Mouse (Mus musculus): Measurements from ENCODE around the gene Sox18. TPM values are rescaled to one million over a fixed set of nuclear protein-coding genes. Genes with fewer than 3 reads are reported as not detected.

The Sox18 gene
- total RNA-seq (2015; ENCODE audit: low replicate concordance), result not detected in 2 replicates
- total RNA-seq (2017; ENCODE audit: low replicate concordance), result not detected in 2 replicates

DNA sequence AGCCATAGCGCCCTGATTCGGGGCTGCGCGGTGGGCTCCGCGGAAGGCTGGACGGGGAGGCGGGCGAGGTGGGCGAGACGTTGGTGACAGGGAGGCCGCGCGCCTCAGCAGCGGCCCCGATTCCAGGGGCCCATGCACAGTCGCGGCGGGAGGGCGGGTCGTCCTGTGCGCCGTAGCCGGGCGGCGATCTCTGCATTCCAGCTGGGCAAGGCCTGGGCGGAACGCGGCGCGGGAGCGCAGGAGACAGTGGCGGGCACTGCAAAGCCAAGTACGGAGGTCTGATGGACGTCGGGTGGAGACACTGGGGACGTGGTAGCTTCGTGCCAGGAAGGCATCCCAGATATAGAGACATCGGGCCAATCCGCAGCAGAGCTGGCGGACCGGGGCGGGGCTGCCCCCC lies at the start of gene Sox18:
Gene Sox18, minus strand, starts transcription at position 315 of the 400 bp plus-strand sequence.
- ATAC-seq (replicated peaks; ENCODE audit: low FRiP score, poor library complexity, severe bottlenecking), result no peak

DNA sequence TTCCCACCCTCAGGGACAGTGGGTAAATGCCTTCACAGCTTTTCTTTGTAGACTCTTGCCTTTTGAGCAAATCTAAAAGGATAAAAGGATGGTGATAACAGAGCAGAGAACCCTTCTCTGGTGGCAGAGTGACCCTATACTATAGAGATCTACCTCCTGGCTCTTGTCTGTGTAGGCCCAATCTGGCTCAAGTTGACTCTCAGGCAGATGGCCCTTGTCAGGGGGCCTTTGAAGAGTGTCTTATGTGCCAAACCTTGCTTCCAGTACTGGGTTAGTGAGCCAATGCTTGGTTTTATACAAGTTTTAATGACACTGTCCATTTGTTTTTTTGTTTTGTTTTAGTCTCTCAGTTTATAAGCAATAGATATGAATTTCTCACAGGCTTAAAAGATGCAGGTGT lies 49.8 kb upstream of the Sox18 start:
- ATAC-seq (replicated peaks; ENCODE audit: low FRiP score, poor library complexity, severe bottlenecking), result no peak

DNA sequence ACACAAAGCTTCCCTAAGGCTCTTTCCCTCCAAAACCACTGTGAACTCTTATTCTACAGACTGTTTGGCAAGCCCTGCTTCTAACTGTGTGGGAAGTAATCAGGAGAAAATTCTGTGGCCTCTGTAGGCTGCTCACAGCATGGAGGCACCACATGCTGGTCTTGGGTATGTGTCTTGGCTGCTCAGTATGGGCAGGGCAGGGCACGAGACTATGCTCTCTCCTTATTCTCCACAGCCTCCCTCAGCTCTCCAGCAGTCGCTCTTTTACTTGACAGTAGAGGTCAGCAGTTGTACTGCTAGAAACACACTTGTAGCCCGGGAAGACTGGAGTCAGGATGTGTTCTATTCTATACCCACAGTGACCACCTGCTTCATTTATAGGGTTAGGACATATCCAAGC lies 48.6 kb upstream of the Sox18 start:
- ATAC-seq (replicated peaks; ENCODE audit: low FRiP score, poor library complexity, severe bottlenecking), result no peak

DNA sequence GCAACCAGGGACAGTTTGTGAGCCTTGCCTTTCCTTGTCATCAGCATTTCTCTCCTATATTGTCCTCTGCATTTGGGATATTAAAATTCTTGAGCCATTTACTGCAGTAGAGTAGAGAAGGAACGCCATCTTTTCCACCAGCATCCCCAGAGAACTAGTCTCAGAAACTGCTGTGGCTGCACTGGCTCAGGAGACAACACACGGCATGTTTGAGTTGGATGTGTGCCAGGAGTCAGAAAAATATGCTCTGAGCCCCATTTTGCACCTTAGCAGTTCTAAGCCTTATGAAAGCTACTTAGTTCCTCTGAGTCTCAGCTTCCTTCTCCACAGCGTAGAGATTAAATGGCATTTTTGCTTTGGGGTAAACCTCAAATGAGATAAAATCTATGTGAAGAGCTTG lies 45.6 kb upstream of the Sox18 start:
- ATAC-seq (replicated peaks; ENCODE audit: low FRiP score, poor library complexity, severe bottlenecking), result no peak

DNA sequence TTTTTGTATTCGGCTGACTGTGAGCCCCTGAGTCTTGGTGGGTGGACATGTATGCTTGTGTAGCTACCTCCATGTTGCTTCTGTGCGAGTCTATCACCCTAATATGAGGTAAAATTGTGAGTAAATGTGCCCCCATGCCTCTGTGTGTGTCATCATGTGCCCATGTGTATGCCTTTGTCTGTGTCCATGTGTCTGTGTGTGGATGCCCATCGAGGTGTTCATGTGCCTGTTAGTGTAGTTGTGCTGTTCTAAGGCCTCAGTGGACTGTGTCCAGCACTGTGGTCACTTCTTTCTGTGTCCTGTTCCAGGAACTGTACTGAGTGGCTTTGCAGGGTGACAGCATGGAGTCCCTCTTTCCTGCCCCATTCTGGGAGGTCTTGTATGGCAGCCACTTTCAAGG lies 43.9 kb upstream of the Sox18 start:
- ATAC-seq (replicated peaks; ENCODE audit: low FRiP score, poor library complexity, severe bottlenecking), result no peak

DNA sequence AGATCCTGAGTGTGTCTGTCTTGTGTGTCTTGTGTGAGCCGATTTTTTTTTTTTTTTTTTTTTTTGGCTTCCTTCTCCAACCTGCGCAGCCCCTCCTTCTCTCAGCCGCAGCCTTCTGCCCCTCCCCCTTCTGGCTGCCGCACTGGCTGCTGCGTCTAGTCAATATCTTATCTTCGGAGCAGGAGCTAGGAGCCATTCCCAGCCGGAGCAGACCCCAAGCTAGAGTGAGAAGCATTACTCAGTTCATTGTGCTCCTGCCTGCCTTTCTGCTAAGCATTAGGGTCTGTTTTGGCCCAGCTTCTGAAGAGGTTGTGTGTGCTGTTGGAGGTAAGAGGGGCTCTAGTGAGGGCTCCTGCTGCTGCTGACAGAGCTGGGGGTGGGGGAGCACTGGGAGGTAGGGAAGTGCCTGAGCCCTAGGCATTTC lies 43.5 kb upstream of the Sox18 start, which contains the start of gene Oprl1:
Gene Oprl1, plus strand, starts transcription at position 114 of the 424 bp plus-strand sequence.
- ATAC-seq (replicated peaks; ENCODE audit: low FRiP score, poor library complexity, severe bottlenecking), result no peak

DNA sequence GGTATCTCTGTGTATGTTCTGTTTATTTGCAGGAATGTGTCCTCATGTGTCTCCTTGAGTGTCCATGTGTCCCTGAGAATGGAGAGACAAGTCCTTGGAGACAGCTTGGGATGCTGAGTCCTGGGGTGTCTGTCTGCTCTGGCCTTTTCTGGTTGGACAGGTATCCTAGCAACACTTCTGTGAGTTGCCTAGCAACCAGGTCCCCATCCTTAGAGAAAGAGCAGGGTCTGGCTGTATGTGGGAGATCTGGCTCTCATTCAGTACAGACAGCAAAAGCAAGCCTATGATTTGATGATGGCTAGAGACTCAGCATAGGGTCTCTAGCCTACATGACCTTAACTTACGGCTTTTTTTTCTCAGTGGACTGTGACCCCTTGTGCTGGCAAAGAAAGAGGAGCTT lies 42.3 kb upstream of the Sox18 start:
- ATAC-seq (replicated peaks; ENCODE audit: low FRiP score, poor library complexity, severe bottlenecking), result no peak

DNA sequence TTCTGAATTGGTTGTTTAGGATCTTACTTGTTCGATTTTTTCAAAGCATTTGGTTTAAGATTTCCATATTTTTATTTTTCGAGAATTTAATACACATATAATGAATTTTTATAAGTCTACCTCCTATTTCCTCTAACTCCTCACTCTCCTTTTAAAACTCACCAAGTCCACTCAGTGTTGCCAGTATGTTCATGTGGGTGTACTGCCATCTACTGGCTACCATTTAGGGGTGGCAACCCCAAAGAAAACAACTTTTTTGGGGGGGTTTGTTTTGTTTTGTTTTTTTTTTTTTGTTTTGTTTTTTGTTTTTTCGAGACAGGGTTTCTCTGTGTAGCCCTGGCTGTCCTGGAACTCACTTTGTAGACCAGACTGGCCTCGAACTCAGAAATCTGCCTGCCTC lies 35.2 kb upstream of the Sox18 start:
- no peak for ATAC-seq (replicated peaks; ENCODE audit: low FRiP score, poor library complexity, severe bottlenecking)

DNA sequence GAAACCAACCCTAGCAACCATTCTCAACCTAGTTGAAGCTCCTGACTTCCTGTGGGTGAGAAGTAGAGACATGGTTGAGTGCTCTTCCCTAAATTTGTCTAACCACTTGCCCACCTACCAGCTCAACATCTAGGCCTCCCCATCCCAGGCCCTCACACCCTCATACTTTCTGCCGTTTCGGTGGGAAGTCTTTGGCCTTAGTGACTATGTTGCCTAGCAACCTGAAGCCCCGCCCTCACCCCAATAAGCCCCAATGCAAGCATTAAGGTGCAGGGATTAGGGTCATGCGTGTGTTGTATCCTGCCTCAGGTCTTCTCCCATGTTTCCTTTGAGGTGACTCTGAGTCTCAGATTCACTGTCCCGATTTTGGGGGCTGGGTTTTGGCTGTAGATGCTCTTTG lies 26.8 kb upstream of the Sox18 start, which contains the start of gene Lkaaear1:
Gene Lkaaear1, minus strand, starts transcription at position 202 of the 400 bp plus-strand sequence.
- no peak for ATAC-seq (replicated peaks; ENCODE audit: low FRiP score, poor library complexity, severe bottlenecking)

DNA sequence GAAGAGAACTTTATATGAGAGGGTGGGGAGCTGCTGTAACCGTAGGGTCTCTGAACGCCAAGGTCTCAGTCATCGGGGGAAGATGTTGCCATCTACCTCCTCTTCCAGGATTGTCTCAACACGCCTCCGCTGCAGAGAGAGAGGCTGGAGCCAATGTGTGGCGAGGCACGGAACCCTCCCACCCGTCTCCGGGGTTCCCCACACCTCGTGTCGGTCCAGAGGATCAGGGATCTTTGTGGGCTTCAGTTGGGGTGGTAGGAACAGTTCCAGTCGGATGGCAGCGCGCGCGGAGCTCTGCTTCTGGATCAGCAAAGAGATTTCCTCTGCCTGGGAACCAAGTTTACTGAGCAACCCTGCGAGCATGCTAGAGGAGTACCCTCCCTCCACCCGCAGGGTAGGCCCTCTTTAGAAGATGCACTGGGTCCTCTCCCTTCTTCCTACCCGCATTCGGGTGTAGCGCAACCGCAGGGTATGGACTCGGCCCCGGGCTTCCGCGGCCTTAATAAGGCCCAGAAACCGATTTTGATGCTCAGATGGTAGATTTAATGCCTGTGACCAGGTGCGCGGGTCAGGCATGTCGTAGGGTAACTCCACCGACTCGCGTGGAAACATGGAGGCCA lies 25.5 kb upstream of the Sox18 start:
- ATAC-seq (replicated peaks; ENCODE audit: low FRiP score, poor library complexity, severe bottlenecking), result no peak

DNA sequence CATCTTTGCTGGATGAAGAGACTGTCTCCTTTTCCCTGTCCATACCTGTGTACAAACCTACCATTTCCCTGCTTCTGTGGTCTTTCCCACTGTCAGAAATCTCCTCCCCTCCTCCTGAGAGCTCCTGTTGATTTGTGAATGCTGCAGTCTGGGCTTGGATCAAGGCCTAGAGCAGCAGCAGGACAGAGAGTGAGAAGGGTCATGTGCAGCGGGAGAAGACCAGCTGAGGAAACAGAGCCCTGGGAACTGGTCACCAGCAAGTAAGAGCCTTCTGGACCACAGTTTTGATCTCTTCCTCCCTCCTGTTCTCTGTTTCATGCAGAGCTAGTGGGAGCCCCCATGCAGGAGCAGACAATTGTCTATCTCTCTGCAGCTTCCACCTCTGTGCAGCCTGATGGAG lies 24.3 kb upstream of the Sox18 start:
- no peak for ATAC-seq (replicated peaks; ENCODE audit: low FRiP score, poor library complexity, severe bottlenecking)

DNA sequence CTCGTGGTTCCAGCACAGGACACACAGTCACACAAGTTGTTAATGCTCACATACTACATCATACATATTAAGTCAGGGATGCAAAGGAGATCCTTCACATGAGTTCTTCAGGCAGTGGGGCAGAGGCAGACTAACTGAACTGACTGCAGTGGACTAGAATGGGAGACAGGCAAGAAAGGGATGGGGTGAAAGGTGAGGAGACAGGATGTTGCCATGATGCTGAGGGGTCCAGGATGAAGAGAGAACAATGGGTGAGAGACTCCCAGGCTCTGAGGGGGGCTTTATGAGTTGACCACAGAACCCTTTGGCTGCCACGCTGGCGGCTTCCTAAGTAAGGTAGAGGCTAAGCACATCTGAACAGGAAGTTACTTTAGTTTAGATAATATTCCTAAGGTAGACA lies 23.1 kb upstream of the Sox18 start:
- no peak for ATAC-seq (replicated peaks; ENCODE audit: low FRiP score, poor library complexity, severe bottlenecking)

DNA sequence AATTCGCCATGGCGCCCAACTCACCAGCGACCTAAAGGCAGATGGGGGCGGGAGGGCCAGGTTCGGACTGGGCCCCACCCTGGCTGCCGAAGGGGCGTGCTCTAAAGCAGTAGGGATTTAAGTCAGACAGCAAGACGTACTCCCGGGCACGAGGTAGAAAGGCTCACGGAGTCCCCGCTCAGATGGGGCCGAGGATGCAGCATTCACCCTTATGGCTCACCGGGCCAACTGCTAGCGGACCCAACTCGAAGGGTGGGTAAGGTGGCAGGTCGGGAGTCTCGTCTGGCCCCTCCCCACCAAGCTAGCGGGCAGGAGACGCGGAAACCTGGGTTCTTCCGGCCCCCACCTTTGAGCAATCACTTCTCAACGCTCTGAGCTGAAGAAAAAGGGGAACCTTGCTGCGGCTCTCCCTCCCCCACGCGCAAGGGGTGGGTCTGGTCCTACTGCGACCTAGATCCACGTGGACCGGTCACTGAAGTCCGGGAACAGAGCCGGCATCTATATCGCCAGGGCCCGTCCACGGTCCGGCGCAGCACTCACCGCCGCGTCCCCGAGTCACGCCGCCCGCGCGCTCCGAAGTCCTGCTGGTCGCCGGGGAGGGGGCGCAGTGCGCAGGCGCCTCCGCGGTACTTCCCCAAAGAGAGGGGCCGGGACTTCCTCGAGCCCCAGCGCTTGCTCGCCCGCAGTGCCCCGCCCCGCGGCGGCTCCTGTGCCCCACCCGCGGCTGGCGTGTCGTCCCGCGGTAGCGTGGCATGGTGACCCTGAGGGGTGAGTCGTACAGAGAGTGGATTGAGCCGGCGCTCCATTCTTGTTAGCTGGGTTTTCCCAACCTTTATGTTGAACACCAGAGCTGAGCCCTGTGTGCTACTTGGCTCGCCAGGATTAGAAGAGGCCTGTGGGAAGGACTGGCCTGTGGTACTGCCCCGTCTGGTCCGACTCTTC lies 22.2 kb upstream of the Sox18 start, which contains the start of gene Rgs19:
Gene Rgs19, minus strand, starts transcription at position 639 of the 942 bp plus-strand sequence.
- ATAC-seq (replicated peaks; ENCODE audit: low FRiP score, poor library complexity, severe bottlenecking), result no peak

DNA sequence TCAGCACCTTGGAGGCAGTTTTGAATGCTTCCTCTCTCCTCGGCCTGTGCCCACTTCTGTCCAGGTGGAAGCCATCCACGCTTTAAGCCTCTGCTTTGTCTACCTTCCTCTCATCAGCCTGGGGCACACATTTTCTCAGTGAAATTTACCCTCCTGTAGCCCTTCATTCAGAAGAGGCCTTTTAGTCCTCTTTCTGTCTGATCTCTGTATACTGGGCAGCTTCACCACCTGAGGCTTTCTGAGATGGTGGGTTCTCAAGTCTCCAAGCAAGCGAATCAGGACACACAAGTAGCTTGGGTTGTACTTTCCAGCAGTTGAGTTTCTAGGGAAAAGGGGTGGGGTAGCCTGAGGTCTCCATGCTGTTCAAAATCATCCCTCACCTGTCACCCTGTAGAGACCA lies 20.9 kb upstream of the Sox18 start:
- ATAC-seq (replicated peaks; ENCODE audit: low FRiP score, poor library complexity, severe bottlenecking), result no peak

DNA sequence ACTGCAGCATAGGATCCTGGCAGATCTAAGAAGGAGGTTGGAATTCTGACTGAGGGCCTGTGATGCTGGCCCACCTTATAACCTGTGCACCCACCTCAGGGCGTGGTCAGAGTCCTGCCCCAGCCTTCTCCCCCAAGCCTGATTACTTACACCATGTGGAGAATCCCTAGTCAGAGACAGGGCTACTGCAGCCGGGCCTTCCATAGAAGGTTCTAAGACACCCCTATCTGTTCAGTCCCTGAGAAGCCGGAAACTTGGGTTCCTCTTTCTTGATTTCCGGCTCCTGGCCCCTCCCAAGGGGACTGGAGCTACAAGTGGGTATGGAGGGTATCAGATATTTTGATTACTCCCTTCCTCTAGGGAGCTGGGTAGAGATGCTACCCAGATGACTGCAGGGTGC lies 20.1 kb upstream of the Sox18 start:
- no peak for ATAC-seq (replicated peaks; ENCODE audit: low FRiP score, poor library complexity, severe bottlenecking)

DNA sequence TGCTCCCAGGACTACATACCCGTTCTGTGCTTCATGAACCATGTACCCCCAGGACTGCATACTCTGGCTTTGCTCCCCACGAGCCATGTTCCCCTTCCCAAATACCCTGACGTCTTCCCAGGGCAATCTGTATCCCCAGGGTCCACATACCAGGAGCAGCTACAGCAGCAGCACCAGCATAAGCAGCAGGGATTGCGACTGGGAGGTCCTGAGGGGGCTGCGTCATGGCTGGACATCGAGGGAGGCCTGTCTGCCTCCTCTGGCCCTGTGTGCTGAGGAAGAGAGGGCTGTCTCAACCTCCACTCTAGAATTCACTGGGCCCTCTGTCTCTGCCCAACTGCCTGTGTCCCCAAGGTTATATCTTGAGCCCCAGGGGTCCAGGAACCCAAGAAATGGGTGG lies 19.6 kb upstream of the Sox18 start:
- no peak for ATAC-seq (replicated peaks; ENCODE audit: low FRiP score, poor library complexity, severe bottlenecking)

DNA sequence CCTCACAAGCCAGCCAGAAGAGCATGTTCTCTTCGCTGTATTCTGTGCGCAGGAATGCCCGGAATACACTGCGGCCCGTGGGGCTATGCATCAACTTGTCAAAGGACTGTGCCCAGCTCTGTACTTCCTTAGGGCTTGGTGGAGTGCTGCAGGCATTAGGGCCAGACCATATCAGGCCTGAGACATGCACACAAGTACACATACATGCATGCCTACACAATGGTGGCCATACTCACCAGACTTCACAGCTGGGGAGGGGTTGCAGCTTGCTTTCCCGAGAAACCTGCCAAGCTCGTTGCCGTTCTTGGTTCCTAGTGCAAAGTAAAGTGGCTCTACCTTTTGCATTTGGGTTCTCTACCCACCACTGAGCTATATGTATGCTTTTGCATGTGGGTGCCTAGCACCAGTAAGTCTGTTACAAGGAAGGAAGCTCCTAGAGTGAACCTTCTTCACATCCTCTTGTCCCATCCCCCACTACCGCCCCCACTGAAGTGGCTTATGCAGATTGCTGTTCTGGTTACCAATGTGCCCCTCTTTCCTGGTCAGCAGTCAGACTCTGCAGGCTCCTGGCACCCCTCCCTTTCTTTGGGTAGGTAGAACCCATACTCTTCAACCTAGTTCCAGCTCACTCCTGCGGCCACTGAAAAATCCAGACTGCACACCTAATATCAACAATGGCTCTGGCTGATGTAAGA lies 18.2 kb upstream of the Sox18 start:
- ATAC-seq (replicated peaks; ENCODE audit: low FRiP score, poor library complexity, severe bottlenecking), result no peak

DNA sequence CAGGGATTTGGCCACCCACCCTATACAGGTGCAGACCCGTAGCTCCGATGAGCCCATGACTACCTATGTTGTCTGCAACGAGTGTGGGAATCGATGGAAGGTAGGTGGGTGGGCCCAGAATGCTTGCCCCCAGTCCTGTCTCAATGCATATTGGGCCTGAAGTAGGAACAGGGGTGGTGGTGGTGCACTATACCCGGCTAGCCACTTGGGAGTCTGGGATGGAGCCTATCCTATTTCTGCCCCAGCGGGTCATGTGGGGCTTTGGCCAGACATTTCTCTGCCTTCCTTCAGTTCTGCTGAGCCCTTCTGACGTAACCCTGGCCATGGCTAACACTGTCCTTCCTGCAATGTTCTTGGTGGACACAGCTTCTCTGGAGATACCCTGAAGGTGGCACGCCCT lies 16.1 kb upstream of the Sox18 start:
- no peak for ATAC-seq (replicated peaks; ENCODE audit: low FRiP score, poor library complexity, severe bottlenecking)

DNA sequence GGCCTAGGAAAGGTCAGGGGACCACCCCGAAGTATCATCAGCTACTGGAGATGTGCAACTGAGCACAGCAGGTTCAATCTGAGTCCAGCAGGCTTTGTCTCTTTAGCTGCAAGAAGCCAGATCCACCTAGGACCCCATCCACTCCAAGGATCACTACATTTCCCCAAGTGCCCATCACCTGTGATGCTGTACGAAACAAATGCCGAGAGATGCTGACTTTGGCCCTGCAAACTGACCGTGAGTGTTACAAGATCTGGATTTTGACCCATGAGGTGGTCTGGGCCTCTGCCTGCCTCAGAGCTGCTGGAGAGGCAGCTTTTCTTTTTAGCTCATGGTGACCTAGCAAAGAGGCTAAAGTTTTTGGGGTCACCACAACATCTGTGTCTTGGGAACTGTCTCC lies 14.2 kb upstream of the Sox18 start:
- ATAC-seq (replicated peaks; ENCODE audit: low FRiP score, poor library complexity, severe bottlenecking), result no peak

DNA sequence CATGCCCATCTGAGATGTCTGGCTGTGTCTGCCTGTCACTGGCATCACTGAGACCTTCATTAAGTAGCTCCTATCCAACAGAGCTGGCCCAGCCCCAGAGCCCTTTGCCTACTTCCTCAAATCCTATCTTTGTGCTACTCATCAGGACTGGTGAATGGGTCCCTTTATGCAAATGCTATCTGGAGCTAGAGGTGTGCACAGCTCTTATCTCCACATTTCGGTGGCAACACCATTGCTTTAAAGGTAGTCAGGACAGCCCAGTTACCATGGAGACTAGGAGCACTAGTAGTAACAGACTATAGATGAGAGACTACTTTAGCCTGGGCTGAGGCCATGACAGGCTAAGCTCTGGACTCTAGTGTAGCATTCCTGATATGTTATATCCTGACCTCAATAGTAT lies 13.3 kb upstream of the Sox18 start:
- no peak for ATAC-seq (replicated peaks; ENCODE audit: low FRiP score, poor library complexity, severe bottlenecking)
